Mouse (Mus musculus) erythroid progenitor cell, adult 5-6 weeks (primary cell): Measurements from ENCODE around the gene Kazn. TPM values are rescaled to one million over a fixed set of nuclear protein-coding genes. Genes with fewer than 3 reads are reported as not detected.

ENCODE experiments used
- ATAC-seq: replicated peaks from 2 replicates; pipeline ENCODE4 v1.8.0; 2016; ENCODE audit warnings: moderate number of reproducible peaks, mild to moderate bottlenecking, moderate TSS enrichment, inconsistent platforms; ENCODE audit not compliant: poor library complexity, low FRiP score, severe bottlenecking
- total RNA-seq, 2 experiments: library from RNA; stranded (forward) in 1 of 2; stranded (reverse) in 1 of 2; fragments of 150-400 nt in 1 of 2; fragments of 186-747, 209-891 nt in 1 of 2; gene quantifications; 2 replicates each; pipeline versions ENCODE4 v1.2.3 to v1.2.4; 2015 to 2017; ENCODE audit warnings: low replicate concordance in 2 of 2

Kazn gene
- total RNA-seq, 2 experiments from 2014 or later: not detected

- no peak for ATAC-seq
These were observed 154.9 kb downstream of the Kazn start, which contains the start of gene Tmem51 for GRCm38 (mm10) chr4:142084131-142084899. Gene Tmem51 (minus strand): TSS chr4:142084304.

- ATAC-seq: no peak
These were observed 155.5 kb downstream of the Kazn start for GRCm38 (mm10) chr4:142083762-142084130.

DNA sequence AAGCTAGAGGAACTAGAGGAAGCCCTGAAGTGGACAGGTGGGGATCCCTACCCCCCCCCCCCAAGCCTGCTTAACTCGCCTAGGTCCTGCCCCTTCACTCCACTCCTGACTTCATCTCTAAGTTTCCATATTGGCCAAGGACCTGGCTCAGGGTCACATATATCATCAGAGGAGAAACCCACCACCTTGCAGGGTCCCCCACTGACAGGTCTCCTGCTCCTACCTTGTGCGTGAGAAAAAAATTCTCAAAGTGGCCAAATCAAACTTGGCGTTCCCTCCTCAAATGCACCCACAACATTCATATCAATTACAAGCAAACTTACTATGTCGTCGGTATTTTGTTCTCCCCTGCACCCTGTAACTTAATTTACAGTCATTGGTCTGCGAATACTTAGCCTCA is 156.0 kb downstream of the Kazn start:
- no peak for ATAC-seq

DNA sequence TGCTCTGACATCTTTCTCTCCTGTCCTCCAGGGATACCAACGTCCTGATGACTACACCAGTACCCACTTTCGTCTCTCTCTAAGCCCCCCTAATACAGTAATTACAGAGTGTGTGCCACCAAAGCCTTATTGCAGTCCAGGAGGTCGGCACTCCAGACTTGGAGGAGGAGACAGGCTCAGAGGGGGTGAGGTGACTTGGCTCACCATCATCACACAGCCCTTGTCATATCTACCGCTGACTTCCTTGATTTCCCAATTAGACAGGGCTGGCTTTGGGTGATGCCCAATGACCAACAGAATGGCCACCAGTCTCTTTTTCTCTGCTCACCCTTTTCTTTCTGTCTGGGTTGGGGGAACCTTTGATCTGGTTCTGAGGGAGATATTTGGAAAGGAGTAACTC is 156.5 kb downstream of the Kazn start:
- ATAC-seq: no peak

DNA sequence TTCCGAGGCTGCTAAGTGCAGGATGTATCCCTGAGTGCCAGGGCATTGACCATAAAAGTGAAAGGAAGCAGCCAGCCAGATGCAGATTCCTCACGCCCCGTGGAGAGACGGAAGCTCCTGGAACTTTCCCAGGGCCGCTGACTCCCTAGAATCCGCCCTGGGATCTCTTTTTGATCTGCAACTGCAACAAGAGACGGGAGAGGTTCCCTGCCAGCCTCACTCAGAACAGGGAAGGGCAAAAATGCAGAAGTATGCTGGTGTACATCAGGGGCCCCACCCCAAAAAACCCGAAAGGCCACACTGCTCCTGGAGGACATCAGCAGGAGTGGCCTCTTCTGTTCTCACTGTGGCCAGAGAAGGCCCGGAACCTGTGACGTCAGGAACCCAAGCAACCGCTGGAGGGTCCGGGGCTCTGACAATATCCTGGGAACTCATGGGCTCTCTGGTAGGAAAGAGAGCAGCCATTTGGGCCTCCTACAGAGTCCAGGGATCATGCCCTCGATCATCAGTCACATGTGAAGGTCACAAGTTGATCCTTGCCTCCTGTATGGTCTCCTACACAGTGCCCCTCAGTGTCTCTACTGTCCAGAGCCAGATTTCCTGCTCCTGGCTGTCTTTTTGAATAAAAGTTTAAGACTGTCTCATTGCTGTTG is 157.4 kb downstream of the Kazn start:
- ATAC-seq: no peak

DNA sequence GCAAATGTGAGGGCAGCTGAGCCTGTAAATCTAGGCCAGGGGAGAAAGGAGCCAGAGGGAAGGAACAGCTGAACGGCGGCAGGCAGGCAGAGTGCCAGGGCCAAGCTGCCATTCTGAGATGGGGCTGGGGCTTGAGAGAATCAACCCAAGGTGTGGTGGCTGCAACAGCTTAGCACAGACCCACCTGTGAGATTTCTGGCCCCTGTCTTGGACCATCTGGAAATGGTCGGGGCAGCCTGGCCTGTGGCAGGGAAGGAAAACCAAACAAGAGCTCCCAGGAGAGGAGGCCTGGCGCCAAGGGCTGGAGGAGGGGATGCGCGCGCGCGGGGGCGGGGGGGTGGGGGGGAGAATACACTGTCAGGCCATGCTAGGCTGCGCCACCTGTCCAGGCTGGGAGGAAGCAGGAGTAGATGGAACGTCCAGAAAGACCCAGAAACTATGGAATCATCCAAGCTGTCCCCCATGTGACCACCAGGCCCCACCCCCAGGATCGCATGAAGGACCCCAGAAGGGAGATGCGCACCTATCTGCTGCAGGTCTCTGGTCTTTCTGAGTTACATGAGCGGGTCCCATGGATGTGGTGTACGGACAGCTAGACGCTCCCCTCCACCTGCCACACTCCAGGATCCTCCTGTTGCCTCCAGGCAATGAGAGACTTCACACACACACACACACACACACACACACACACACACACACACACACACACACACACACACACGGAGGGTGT is 158.1 kb downstream of the Kazn start:
- ATAC-seq: no peak

DNA sequence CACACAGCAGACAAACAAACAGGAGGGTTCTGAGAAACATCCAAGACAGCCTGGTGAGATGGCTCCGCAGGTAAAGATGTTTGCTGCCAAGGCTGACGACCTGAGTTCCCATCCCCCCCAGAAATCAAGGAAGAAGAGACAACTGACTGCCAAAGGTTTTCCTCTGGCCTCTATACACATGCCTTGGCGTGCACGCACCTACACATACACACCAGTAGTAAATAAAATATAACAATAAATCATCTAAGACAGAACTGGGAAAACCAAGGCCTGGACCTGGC is 158.8 kb downstream of the Kazn start:
- ATAC-seq: no peak

DNA sequence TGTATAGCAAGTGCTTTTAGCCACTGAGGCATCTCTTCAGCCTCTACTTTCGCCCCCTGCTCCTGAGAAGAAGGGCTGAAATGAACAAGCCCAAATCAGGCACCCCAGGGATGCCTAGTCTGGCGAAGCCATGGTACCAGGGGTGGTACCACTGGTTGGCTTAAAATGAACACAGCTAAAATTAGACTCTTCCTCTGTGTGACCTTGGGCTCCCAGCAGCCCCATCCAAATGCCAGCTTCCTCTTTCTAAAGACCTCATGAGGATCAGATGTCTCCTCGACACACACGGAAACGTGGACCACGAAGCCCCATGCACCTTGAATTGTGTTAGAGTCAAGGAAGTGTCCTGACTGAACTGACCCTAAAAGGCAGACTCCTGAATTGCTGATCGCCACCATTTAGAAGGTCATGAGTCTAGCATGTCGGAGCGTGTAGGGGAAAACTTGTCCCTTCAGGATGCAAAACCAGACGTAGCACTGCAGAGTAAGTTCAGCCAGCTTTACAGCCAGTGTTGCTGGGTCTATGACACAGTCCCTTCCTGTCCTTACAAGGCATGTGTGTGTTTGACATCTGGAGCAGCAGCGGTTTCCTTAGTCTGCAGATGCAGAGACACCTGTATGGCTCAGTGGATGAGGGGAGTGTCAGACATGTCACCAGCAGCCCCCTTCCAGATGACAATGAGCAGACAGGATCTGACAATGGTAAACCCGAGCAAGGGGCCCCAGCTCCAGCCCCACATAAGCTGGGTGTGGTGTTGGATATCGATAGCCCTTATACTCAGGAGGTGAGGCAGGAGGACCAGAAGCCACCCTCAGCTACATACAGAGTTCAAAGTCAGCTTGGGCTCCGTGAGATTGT is 159.3 kb downstream of the Kazn start:
- ATAC-seq: no peak

DNA sequence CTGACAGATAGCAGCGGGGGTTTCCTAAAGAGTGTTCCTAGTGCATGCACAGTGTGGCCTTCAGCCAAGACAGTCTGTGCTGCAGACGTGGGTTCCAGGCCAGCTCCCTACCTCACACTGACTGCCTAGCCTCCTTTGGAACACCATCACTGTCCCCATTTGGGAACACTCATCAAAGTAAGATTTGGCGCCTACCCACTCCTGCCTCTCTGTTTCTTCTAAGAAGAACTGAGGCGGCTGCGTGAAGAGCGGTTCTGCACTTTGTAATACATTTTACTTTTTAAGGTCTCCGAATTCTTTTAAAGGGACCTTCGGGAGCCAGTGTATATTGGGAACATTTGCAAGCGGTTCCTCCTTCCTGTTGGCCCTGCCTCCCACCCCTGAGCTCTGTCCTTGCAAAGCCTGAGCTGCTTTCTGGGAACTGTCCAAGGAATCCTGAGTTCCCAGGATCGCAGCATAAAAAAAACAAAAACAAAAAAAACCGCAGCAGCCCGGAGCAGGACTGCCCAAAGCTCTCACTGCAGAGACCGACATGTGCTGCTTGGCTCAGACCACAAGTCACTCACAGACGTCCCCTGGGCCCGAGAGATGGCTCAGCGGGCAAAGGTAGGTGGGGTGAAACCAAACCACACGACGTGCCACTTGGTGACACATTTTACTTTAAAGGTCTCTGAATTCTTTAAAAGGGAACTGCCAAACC is 161.5 kb downstream of the Kazn start:
- no peak for ATAC-seq

GRCm38 (mm10) chr4:142076883-142077282 is 162.3 kb downstream of the Kazn start:
- no peak for ATAC-seq

DNA sequence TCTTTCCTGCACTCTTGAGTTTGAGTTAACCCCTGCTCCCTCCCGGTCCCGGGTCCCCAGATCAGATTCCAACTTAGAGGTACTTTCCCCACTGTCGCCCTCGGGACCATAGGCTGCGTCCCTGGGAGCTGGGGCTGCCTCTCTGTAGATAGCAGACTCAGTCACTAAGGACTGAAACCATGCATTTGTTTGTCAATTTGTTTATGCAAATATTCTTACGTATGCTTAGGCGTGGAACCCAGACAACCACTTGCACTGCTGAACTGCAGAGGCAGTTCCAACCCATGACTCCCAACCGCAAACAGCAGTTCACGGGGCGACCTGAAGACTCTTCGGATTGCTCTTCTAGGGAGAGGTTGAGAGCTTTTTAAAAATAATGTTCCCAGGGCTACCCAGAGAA is 163.3 kb downstream of the Kazn start:
- ATAC-seq: no peak

GRCm38 (mm10) chr4:142074060-142074732 is 165.0 kb downstream of the Kazn start:
- no peak for ATAC-seq

GRCm38 (mm10) chr4:142071243-142071991 is 167.8 kb downstream of the Kazn start:
- ATAC-seq: no peak

DNA sequence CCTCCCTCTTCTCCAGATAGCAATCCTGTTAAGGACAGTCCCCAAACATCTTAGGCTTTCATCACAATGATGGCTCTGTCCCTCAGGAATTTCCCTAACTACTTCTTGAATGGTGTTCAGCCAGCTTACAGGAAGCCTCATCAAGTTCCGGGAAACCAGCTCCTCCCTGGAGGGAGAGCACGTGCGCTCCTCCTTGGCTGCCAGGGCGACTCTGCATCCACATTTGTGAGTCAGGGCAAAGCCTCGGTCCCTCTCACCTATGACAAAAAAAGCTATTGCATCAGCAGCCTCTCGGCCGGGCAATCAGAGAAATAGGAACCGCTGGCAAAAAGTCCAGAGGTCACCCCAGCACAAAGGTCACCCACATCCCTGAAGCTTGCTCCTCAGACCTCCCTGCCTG is 168.4 kb downstream of the Kazn start:
- ATAC-seq: no peak

- ATAC-seq: no peak
These were observed 170.0 kb downstream of the Kazn start for GRCm38 (mm10) chr4:142068899-142069812.

- ATAC-seq: no peak
These were observed 172.6 kb downstream of the Kazn start for GRCm38 (mm10) chr4:142066576-142066975.

DNA sequence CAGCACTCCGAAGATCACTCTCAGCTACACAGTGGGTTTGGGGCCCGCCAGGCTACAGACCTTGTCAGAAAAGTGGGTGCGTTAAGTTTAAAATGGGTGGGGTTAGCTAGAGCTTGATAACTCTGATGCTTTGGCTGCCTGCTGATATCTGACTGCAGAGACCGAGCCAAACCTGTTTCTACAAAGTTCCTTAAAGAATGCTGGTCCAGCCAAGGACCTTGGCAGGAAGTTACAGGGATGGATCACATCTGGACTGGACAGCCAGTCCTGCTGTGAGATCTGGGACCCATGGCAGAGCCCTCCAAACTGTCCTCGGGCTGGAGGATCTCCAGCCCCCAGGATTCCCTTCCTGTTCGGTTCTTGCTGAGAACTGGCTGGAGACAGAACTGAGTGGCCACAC is 173.4 kb downstream of the Kazn start:
- 0 out of 2 replicates have a peak, but pooled peaks have one; percentile 29 for ATAC-seq
